Mouse (Mus musculus) cortical plate, adult 2 months (tissue): ENCODE measurements around the gene Slc4a8.

Experiments
- CTCF ChIP-seq: fragments of 200-500 bp; IDR thresholded peaks from 2 replicates; pipeline ENCODE4 v1.5.1; 2011; ENCODE audit warnings: mild to moderate bottlenecking, control low read depth, low read length; ENCODE audit not compliant: insufficient read depth; ENCODE audit errors: extremely low read depth
- POLR2A ChIP-seq: fragments of 200-500 bp; IDR thresholded peaks from 2 replicates; pipeline ENCODE4 v1.6.1; 2011; ENCODE audit warnings: mild to moderate bottlenecking, low read length, control low read depth; ENCODE audit not compliant: insufficient read depth; ENCODE audit errors: extremely low read depth

- TF ChIP-seq POLR2A = peak; percentile 53
- no peak for TF ChIP-seq CTCF
These were observed 71.2 kb downstream of the Slc4a8 start for GRCm38 (mm10) chr15:100832784-100833183.
